Mouse (Mus musculus) hematopoietic stem cell, adult 5-6 weeks (primary cell): ENCODE measurements around the gene Tgif2. TPM values are rescaled to one million over a fixed set of nuclear protein-coding genes. Genes with fewer than 3 reads are reported as not detected.
"Not testable (repeated sequence)": the region's sequence is repeated elsewhere in the genome, so short reads cannot be mapped to it uniquely, and the experiment has no call there.

Experiments used
- ATAC-seq, 2 experiments: fragments of 125-278 bp in 1 of 2; replicated peaks in 1 of 2; 2 replicates each; pipeline ENCODE4 v1.8.0; 2016 to 2017; ENCODE audit warnings: inconsistent platforms in 2 of 2, mild to moderate bottlenecking in 2 of 2, moderate number of reproducible peaks in 2 of 2, low read depth in 1 of 2, moderate TSS enrichment in 1 of 2; ENCODE audit not compliant: low FRiP score in 2 of 2, poor library complexity in 2 of 2, severe bottlenecking in 2 of 2, insufficient read depth in 1 of 2, low TSS enrichment in 1 of 2
- total RNA-seq: library from RNA; stranded (forward); fragments of 172-1452, 232-1000 nt; gene quantifications from 2 replicates; pipeline ENCODE4 v1.2.3, GENCODE M21; 2017

The Tgif2 gene
- 31.6 and 42.0 TPM in 2 replicates for total RNA-seq

- peak; percentile 54 to 72 for ATAC-seq
These were observed at the start of gene Tgif2 for GRCm38 (mm10) chr2:156839319-156840191. TSS of gene Tgif2 (plus strand) at chr2:156840007.

GRCm38 (mm10) chr2:156798516-156798915 lies 41.3 kb upstream of the Tgif2 start:
- ATAC-seq, result no peak

DNA sequence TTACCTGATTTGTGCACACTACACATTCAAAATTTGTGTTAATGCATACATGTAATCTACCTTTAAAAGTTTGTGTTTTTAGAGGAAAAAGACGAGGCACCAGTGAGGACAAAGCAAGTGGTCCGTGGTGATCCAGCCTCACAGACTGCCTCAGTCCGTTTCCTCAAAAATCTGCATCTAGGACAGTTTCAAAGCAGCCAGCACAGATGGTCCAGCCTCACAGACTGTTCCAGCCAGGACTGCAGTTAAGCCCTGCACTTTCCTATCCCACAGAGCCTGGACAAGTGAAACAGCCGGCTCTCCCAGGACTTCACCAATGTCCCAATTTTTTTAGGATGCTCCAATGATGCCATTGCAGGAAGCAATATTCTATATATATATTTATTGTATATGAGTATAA lies 38.8 kb upstream of the Tgif2 start:
- ATAC-seq, result no peak

DNA sequence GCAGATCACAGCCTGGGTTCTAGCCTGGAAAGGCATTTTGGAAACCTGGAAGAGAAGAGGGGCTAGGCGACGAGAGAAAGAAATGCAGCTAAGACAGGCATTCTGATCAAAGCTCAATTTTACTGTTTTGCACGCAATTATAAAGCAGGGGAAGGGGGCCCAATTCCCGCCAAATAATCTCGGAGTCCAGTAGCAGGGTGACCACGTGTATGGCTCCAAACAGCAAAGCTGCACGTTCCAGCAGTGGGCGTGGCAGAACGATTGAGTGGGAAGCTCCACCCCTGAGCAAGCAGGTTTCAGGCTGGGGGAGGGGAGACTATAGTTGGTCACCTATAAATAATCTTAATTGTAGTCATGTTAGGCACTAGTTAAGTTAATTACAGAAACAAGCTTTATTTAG lies 37.7 kb upstream of the Tgif2 start:
- not testable (repeated sequence) for ATAC-seq

DNA sequence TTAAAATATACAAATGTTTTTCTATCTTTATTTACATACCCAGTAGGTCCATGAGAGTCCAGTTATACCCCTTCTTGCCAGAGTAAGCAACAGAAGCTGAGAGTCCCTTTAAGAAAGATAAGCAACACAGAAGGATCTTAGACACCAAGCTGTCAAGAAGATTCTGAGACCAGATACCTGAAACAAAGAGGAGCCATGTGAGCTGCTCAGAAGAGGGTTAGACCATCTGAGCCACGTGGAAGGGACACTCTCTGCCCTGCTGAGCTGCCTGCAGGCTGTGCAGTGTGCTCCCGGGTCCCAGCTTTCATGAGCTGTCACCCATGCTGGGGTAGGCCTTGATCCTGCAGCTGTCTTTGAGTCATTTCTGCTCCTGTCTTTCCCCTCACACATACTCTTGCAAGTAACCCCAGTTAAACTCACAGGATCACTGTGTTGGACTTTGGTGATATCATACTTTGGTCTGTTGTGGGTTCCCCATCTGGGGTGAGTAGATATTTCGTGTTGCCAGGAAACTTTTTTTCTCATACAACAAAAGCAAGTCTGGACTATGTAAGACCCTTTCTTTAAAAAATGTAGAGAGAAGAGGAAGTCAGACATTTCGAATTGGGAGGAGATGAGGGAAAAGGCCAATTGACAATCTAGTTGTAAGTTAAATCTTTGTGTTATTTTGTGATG lies 36.0 kb upstream of the Tgif2 start:
- ATAC-seq, result no peak

- no peak for ATAC-seq
These were observed 35.2 kb upstream of the Tgif2 start for GRCm38 (mm10) chr2:156804589-156804988.

GRCm38 (mm10) chr2:156806886-156807285 lies 32.9 kb upstream of the Tgif2 start:
- ATAC-seq, result no peak

GRCm38 (mm10) chr2:156809579-156809978 lies 30.2 kb upstream of the Tgif2 start:
- ATAC-seq, result peak; percentile 67 to 79

DNA sequence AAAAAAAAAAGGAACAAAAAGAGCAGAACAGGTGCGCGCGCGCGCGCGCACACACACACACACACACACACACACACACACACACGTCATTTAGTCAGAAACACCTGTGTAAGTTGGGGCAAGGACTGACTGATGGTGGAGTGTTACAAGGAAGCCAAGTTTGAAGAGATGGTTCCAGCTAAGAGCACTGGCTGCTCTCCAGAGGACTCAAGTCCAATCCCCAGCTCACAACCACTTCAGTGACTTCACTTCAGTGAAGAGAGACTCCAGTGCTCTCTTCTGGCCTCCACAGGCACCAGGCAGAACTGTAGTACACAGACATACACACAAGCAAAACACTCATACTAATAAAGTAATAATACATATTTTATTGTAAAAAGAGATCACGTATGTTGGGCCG lies 29.1 kb upstream of the Tgif2 start:
- ATAC-seq, result no peak

- ATAC-seq, result no peak
These were observed 28.3 kb upstream of the Tgif2 start for GRCm38 (mm10) chr2:156811556-156811955.

DNA sequence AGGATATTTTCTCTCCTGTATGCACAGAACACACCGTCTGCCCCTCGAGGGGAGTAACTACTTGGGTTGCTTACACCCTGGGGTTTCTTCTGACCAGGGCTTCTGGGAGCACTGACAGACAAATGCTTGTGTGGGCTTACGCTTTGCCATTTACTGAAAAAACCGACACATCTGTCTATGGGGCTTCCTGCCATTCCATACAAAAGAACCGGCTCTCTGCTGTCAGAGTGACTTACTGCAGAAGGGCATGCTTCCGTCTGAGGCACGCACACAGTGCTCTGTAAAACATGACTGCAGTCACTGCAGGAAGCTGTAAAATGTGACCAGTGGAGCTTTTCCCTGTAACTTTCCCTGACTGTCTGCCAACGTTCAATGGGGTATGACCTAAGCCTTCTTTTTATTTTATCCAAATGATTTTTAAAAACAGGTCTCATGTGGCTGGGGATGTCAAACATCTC lies 25.4 kb upstream of the Tgif2 start:
- peak; percentile 60 to 61 for ATAC-seq

DNA sequence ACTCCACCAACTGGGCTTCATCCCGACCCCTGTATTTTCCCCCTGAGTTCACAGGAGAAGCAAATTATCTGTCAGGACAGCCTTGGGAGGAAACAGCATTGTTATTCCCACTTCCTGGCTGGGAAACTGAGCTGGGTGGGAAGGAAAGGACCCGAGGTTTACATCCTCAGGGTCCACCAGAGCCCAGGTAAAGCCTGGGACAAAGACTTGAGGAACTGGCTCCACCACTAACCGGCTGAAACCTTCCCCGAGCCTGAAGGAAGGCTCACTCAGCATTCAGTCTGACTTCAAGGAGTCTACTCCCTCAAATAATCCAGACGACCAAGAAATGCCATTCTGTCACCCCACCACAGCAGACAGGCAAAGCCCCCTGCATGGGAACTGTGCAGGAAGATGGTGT lies 24.9 kb upstream of the Tgif2 start:
- no peak for ATAC-seq

DNA sequence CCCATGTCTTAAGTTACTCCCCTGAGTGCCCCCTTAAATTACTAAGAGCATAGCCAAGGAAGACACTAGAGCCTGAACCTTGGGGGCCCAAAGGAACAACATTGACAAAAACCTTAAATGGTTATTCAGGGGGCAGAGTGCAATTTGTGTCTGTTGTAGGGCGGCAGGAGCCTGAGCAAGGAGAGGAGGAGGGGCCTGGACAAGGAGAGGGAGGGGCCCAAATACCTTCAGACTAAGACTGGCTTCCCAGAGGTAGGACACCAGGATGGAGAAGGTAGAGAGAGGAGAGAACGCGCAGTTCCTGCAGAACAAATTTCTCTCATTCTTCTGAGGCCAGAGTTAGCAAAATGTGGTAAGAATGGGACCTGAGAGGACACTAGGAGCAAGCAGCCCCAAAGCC lies 24.4 kb upstream of the Tgif2 start:
- ATAC-seq, result no peak

DNA sequence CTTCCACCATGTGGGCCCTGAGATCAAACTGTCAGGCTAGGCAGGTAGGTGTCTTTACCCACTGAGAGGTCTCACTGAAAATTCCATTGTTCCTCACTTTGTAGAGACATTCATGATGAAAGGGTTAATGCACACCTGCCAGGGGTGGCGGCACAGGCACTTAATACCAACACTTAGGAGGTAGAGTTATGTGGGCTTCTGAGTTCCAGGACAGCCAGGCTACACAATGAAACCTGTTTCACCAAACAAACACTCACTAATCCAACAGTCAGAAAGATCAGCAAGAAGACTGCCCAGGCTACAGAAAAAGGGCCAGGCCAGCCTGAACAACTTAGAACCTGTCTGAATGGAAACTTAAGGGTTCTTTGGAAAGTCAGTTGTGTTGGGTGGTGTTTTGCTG lies 23.7 kb upstream of the Tgif2 start:
- no peak for ATAC-seq

- ATAC-seq, result not testable (repeated sequence)
These were observed 14.7 kb upstream of the Tgif2 start for GRCm38 (mm10) chr2:156825128-156825527.

GRCm38 (mm10) chr2:156834336-156834735 lies 5.5 kb upstream of the Tgif2 start:
- no peak for ATAC-seq

- no peak for ATAC-seq
These were observed 968 bp upstream of the Tgif2 start for GRCm38 (mm10) chr2:156838839-156839238.

DNA sequence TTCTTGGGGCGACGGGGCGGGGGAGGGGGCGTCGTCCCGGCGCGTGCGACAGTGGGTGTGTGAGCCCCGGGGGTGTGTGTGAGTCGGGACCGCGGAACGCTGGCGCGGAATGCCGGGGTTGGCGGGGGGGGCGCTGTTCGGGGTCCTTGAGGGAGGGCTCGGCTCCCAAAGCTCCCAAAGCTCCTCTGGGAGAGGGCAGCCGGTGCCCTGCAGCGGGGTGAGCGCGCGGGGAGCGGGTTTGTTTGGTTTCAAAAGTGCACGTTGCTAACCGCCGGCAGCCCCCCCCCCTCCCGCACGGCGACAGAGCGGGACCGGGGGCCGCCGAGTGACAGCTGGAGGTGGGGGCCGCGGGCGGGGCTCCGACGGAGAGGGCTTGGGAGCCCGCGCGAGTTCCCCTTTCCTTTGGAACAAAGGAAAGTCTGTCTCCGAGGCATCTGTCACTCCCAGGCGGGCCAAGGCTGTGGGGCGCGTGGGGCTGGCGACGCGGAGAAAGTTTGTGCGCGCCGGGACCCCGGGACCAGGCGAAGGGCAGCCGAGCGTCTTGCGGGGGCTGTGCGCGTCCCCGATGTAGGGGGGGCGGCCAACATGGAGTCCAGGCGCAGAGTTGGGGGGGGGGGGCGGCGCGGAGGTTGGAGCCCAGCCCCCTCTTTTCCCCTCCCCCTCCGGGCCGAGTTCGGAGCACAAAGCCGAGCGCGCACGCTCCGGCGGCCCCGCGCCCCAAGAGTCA lies 657 bp downstream of the Tgif2 start:
- peak in 1 of 2 experiments; percentile 22; a peak in 1 of 4 replicates for ATAC-seq
